Mouse (Mus musculus): ENCODE measurements at regions not wholly inside any gene's neighbourhood (a gene's known extent, or its start where the extent isn't known, plus 50 kb on each side); places are given as distances from the start of the nearest gene placed in this dataset.

DNA sequence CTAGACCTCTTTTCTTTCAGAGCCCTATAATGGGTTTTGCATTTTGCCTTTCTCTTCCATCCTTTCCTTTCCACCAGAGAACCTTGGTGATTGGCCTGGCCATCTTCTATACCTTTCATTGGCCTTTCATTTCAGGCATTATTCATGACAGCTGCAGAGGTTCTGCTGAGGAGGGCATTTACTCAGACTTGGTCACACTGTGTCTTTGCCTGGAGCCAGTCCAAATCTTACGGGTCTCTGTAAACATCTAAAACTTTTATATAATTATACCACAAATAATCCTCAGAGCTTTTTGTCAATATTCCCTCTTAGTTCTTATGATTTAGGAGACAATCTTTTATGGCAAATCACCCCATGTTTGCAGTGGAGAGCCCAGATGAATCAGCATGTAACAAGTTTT, 339.3 kb upstream of the Tmem161b start:
- DNase-seq = no peak

GRCm38 (mm10) chr13:83883821-83884220, 338.3 kb upstream of the Tmem161b start:
- DNase-seq = no peak

GRCm38 (mm10) chr13:83884226-83884625, 337.9 kb upstream of the Tmem161b start:
- DNase-seq = no peak

DNA sequence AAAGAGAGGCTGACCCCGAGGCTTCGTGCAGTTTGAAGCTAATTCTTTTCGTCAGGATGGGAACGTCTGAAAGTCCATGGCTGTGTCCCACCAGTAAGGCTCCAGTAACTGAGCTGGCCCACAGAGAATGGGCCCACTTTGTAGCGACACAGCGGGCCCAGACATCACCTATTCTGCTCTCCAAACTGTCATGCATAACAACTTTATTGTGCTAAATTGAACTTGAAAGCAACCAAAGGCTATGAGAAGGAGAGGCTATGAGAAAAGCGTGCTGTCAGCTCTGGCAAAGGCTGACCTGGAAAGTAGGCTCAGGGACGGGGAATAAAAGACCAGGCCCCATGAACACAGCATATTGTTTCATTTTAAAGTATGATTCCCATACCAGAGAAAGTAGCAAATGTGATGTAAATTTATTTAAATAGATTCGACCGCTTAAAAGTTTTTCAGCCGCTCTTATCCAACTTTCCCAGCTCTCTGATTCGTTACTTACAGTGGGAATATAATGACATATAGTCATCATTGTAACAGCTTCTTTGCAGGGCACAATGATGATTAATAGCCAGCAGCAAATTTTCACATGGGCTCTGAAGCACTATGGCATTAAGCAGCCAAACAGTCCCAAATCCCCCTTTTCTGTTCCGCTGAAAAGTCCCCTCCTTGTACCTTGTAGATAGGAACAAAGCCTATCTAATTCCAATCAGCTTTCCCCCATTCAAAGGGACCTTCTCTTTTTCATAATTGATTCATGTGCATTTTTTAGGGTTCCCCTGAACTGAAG, 337.1 kb upstream of the Tmem161b start:
- no peak for DNase-seq

DNA sequence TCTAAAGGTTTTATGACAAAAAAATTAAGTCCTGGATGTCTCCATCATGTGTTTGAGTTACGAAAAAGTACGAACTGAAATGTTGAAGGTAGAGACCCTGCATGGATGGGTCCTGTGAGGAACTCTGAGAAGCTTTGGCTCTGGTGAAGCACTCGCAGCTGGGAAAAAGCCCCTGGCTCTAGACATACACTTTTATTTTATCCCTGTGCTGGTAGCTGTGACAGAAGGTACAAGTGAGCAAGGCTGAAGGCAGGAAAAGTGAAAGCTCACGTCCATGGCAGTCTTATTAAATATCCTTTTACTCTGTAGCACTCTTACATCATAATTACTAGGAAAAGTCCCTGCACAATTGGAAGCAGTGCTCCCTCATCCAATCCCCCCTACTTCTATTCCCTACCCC, 336.4 kb upstream of the Tmem161b start:
- DNase-seq = no peak

DNA sequence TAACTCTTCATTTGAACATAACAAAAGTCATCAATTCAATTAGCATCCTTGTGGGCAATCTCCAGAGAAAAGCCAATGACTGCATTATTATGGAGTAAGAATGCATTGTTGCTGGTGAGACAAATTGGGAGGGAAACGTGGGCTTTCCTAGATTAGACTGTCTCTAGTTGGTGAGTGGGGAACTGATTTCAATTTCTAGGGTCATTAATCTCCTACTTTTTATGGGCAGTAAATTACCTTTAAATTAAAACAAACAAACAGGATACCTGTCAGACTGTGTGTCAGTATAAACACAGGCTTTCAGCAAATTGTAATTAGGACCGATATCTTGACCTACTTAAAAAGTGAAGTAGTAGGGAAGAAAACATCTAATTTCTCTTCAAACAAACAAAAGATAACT, 307.4 kb upstream of the Tmem161b start:
- DNase-seq = no peak

DNA sequence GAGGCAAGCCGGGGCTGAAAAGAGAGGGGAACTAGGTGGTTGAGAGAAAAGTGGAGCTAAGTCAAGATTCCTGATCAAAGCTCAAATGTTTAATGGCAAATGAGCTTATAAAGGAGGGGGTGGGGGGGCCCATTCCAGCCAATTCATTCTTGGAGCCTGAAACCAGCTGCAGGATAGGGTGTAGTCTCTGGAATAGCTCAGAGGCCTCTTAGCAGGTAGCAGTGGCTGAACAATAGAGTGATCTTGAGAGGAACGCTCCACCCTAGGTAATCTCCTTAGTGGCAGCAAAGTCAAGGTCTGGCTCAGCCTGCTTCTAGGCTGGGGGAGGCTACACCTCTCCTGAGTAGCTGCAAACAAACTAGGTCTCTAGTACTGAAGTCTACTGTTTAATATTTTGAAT, 289.3 kb upstream of the Tmem161b start:
- no peak for DNase-seq

DNA sequence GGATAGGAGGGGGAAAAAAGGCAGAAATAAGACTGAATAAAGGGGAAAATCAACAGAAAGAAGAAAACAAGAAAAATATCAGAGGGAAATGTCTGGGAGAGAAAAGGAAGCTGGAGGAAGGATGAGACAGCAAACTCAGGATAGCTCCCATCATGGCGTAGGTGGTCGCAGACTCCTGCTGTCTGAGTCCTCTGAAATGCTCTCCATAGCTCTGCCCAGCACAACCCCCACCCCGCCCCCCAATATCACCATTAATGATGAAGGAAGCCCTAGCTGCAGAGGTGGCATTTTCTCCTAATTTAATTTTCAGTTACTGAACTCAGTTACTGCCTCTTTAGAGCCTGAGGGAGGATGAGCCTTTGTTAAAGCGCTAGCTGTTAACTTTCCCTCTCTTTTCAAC, 275.6 kb upstream of the Tmem161b start:
- DNase-seq = no peak

GRCm38 (mm10) chr13:83951163-83951562, 270.9 kb upstream of the Tmem161b start:
- no peak for DNase-seq

- DNase-seq = no peak
These were observed 270.3 kb upstream of the Tmem161b start for GRCm38 (mm10) chr13:83951808-83952207.

DNA sequence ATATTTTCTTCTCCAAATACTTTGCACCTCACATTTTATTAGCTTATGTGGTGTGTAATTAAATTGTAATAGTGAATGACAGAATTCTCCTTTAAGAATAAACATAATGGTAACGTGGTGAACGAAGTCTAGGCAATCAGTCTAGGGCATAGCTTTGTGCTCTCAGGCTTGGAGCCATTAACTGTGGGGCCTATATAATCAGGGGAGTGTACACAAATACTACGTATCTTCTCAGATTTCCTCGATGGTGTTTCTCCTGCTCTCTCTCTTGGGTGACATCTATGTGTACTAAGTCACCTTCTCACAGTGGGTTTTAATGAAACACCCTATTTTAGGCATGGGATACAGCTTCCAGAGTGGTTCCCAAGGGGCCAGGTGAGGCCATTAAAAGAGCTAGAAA, 269.7 kb upstream of the Tmem161b start:
- no peak for DNase-seq

GRCm38 (mm10) chr13:83952862-83953261, 269.2 kb upstream of the Tmem161b start:
- DNase-seq = no peak

DNA sequence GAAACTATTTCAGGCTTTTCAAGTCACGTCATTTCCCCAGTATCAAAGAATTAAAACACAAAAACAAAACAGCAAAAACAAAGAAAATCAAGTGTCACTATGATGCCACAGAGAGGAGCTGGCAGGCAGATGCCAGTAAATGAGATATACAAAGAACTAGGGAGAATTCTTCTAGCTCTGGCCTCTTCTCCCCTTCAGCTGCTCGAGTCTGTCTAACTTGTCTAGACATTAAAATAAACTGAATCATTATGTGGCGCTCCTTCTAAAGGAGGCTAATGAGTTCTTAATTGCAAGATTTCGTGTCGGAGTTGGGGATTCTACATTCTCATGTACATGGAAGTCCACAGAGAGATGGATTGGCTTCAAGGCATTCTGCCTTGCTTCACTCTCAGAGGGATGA, 266.4 kb upstream of the Tmem161b start:
- DNase-seq = no peak

DNA sequence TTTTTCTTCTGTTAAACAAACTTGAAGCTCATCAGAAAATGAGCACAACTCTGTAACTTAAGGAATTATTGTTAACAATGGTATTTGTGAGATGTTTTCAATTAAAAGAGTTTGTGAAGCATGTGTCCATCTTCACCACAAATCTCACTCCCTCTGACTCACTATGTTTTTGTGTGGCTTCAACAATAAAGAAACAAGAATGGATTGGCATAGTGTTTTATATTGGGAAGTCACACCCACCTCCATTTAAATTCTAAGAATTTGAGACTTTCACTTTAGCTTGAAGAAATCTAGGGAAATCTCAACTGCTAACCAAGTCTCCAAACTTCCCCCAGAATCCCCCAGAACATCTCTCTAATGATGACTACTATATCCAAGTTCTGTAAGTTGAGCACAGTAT, 243.6 kb upstream of the Tmem161b start:
- DNase-seq = no peak

- DNase-seq = no peak
These were observed 242.6 kb upstream of the Tmem161b start for GRCm38 (mm10) chr13:83979535-83979934.

DNA sequence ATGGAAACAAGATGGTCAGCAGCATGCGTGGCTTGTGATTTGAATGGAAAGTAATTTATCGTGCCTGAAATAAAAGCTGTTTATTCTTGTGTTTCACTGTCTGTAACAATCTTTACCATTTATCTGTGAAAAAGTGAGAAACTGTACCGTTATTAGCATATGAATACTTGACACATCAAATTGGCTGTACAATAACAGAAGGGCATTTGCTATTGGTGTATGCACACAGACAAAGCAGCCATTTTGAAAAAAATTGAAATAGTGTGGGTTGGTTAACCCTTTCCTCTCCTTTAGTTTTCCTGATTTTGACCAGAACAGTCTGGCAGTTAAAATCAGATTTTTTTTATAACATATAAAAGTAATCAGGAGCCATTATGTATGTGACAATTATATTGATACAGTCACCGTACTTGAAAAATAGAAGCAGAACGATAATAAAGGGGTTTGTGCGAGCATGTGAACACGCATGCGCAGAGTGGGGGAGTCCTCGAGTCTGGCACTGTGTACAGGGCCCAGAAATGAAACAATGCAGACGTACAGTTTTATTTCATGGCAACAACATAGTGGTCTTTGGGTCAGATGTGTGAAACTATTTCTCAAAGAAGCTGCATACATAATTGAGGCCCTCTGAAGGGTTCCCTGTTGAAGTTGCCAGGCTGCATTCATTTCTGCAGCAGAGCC, 237.3 kb upstream of the Tmem161b start:
- peak; percentile 75 for DNase-seq

- DNase-seq = peak; percentile 56
These were observed 234.2 kb upstream of the Tmem161b start for GRCm38 (mm10) chr13:83987746-83988423.

DNA sequence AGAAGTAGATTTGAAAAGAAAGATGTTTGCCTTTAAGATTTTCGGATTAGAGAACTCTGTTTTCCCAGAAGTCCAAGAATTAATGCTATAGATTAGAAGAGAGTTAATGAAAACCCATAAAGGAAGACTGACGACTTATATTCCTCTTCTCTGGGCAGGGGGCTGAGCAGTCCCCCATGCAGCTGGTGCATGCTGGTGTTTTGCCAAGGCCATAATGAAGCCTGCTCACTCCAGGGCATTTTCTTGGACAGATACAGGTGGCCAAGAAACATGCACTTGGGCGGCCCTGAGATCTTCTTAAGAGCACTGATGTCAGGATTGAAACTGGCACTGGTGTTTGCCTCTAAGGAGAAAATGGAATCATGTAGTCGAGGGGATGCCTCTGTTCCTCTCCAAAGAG, 233.6 kb upstream of the Tmem161b start:
- DNase-seq = peak; percentile 12

DNA sequence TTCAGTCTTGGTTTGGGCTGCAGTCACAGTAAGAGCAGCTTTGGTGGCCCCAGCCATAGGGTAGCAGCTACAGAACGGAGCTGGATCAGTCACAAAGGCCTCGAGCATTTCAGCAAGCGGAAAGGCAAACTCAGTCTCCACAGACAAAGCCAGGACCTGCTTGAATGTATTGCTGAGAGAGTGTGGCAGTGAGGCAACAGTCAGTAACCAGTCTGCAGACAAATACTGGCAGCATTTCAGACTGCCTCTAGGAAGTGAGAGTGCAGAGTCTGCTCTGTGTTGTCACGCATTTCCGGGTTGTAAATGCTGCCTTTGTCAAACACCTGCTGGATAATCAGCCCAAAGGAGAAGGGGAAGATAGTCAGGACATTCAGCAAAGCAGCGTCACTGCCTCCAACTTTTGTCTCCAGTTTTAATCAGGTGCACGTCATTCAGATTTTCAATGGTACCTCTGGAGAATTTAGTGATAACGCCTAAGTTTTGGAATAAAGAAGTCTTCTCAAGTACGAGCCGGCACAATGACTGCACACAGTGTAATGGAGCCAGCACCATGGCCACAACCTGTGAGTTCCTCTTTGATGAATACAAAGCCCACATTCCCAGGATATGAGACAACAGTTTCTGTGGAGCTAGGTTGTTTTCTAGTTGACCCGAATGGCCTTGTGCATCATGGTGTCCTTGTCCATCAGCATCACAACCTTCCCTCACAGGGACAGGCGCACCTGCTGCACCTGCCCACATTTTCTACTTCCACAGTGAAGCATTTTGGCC, 224.3 kb upstream of the Tmem161b start:
- no peak for DNase-seq

DNA sequence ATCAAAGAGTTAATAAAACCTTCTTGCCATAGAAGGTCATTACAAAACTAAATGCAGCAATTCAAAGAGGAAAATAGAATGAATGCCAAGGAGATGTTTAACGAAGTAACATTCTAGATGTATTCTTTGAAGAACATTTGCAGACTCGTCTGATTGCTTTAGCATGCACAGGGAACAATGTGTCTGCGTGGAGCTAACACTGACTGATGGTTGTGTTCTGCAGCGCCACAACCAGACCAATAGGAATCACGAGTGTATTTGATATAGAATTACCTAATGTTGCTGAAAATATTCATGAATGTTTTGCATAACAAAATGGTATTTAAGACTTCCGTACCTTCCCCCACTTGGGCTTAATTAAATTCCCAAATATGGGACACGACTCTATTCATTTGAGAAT, 200.3 kb upstream of the Tmem161b start:
- no peak for DNase-seq

DNA sequence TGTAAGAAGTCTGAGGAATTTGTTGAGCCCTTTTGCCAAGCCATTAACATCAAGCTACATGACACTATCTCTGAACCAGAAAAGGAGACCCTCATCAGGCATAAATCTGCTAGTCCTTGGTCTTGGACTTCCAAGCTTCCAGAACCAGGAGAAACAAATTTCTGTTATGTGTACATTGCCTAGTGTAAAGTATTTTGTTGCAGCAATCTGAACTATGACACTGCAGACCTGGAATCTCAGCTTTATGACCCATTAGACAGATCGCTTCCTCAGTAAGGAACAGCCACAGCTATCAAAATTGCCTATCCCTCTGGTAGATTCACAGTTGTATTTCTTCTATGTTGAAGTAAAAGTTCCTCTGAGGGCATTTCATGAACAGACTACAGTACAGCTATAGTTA, 199.1 kb upstream of the Tmem161b start:
- no peak for DNase-seq

- DNase-seq = no peak
These were observed 198.5 kb upstream of the Tmem161b start for GRCm38 (mm10) chr13:84023637-84024036.

DNA sequence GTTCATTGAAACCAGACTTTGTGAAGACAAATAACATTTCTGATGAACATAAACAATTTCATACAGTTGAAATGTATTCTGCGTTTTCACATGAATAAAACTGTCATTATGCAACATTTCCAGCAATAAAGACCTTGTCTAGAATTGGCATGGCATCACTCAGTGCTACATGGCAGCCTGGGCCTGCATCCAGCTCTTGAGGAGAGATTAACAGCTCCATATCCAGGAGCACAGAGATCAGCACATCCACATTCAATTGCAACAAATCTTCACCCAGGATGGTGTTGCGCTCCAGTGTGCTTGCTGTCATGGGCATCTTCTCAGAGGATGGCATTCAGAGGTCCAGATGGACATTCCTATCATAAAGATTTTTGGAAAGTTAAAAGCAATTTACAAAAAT, 196.7 kb upstream of the Tmem161b start:
- no peak for DNase-seq

Data from right cerebral cortex, postnatal 4 days (tissue).